Mouse (Mus musculus) testis, adult 2 months (tissue): ENCODE results near the gene Gm17455.

Experiments
- CTCF ChIP-seq: fragments of 200-500 bp; IDR thresholded peaks from 2 replicates; pipeline ENCODE4 v1.5.1; 2012; ENCODE audit warnings: low read depth, mild to moderate bottlenecking, inconsistent platforms, low read length, moderate library complexity; ENCODE audit not compliant: control insufficient read depth, insufficient read depth, insufficient replicate concordance
- POLR2A ChIP-seq: fragments of 200-500 bp; IDR thresholded peaks from 2 replicates; pipeline ENCODE4 v1.6.1; 2012; ENCODE audit warnings: low read depth, mild to moderate bottlenecking, inconsistent platforms, low read length, moderate library complexity; ENCODE audit not compliant: control insufficient read depth

DNA sequence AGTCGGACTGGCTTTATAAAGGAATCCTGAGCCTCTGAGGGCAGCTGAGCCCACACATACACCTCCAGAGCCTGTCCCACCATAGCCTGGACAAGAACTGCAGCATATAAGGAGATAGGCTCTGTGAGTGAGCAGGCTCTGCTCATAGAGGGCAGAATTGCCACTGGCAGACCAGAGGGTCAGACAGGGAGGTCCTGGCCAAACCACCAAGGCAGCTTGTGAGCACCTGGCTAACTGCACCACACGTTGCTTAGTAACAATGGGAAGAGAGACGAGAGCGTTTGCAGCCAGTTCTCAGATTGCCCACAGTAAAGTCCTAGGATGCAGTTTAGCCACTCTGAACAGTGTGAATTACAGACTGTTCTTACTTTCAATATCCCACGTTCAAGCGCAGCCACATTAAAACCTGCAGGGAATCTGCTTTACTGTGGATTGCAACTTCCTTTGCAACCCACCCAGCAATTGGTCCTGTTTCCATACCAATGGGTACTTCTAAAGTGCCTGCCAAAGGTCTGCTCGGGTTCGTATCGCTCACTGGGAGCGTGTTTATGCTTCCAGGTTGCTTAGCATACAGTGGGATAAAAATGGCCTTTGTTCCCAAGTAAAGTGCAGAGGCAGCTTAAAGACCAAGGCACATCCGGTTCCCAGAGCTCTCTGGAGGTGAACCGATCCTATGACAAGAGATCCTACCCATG is 37.8 kb upstream of the Gm17455 start:
- TF ChIP-seq POLR2A (no peak), CTCF (no peak)
